9 mouse cellular contexts compared by ENCODE assay signal in the genomic region with DNA sequence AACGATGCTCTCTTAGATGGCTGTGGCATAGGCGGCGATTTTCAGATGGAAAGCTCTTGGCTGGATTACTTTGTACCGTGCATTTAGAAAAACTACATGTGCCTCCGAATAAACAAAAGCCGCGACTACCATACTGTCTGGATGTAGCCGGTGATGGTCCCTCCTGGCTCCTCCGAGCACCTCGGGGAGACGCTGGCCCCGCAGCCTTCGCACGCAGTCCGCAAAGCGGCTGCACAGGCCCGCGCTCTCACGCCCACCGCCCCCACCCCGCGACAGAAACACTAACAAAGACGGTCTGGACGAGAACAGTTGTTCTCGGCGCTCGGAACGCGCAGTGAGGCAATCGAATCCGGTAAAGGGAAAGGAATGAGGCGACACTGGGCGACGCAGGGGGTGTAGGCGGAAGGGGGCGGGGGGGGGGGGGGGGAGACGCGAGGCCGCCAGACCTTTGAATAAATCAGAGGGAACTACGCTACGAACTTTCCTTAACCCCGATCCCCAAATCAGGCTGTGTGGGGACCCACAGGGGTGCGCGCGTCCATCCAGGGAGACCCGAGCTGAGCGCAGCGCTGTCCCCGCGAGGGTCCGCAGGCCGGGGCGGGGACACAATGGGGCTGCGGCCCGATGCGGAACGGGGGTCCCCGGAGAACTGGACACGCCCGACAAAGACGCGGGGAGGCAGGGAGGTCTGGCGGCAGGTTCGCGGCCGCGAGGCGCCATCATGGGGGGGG. TPM values are rescaled to one million over a fixed set of nuclear protein-coding genes. Genes with fewer than 3 reads are reported as not detected.
A peak's percentile ranks its signal among the peaks of the same experiment; 100 is the strongest.
DNase-seq lines count a peak whose midpoint lies in the region; ATAC-seq lines count a peak whose summit lies in the region.
"Had no signal": no experiment of that assay in that cellular context is flagged by ENCODE, and none has a peak within 500 bp of the region (broad histone marks: within the 10 kb centered on the region; RNA-seq: fewer than 3 reads in every experiment).

No protein-coding gene starts in this region.

- under 1% methylated on average over 49 of the region's 68 CpGs for WGBS in embryonic facial prominence, embryonic 15.5 days
- 1% methylated on average over 49 of the region's 68 CpGs for whole genome bisulfite sequencing in limb, embryonic 11.5 days
- under 1% methylated on average over 64 of the region's 68 CpGs for WGBS in midbrain, embryonic 11.5 days
- WGBS in stomach, embryonic 15.5 days: under 1% methylated on average over 58 of the region's 68 CpGs

- peak overlapping the region; percentile 57 for H3K4me2 ChIP-seq in embryonic facial prominence, embryonic 15.5 days (replicated peaks)
- peak overlapping the region; percentile 73 for H3K4me2 ChIP-seq in limb, embryonic 11.5 days (ENCODE audit: low read depth, severe bottlenecking)
- peak overlapping the region; percentile 67 for H3K4me2 ChIP-seq in midbrain, embryonic 11.5 days
- peak overlapping the region; percentile 57 for H3K4me2 ChIP-seq in stomach, embryonic 15.5 days

- peak overlapping the region; percentile 95 for H3K27ac ChIP-seq in embryonic facial prominence, embryonic 15.5 days (replicated peaks)
- H3K27ac ChIP-seq in limb, embryonic 11.5 days (replicated peaks; ENCODE audit: low read depth, low read length): peak overlapping the region; percentile 92
- H3K27ac ChIP-seq in midbrain, embryonic 11.5 days (ENCODE audit: low read depth, low read length): peak overlapping the region; percentile 91
- H3K27ac ChIP-seq in stomach, embryonic 15.5 days: peak overlapping the region; percentile 96

- H3K36me3 ChIP-seq in embryonic facial prominence, embryonic 15.5 days: no peaks in the 10 kb centered on the region
- H3K36me3 ChIP-seq in limb, embryonic 11.5 days (ENCODE audit: control insufficient read depth, insufficient read depth, low read length): no peaks in the 10 kb centered on the region
- no peaks in the 10 kb centered on the region for H3K36me3 ChIP-seq in midbrain, embryonic 11.5 days (ENCODE audit: control insufficient read depth, insufficient read depth, low read length)
- H3K36me3 ChIP-seq in stomach, embryonic 15.5 days: no peaks in the 10 kb centered on the region

- no peak for ATAC-seq in cerebellum, adult (ENCODE audit: insufficient number of reproducible peaks, low FRiP score, low TSS enrichment)
- ATAC-seq in activated CD4-positive, CD25-positive, alpha-beta regulatory T cell, adult 4 months: peak; percentile 41
- ATAC-seq in embryonic facial prominence, embryonic 15.5 days (ENCODE audit: insufficient number of reproducible peaks, low FRiP score, low TSS enrichment, low read depth): peak; percentile 65
- peak; percentile 58 for ATAC-seq in limb, embryonic 11.5 days (ENCODE audit: insufficient number of reproducible peaks, low FRiP score, low TSS enrichment, low read depth)
- peak; percentile 73 for ATAC-seq in midbrain, embryonic 11.5 days (ENCODE audit: low FRiP score)
- peak; percentile 31 for ATAC-seq in stomach, embryonic 15.5 days (ENCODE audit: insufficient read depth, low FRiP score, low read depth)

- H3K9ac ChIP-seq in embryonic facial prominence, embryonic 15.5 days: peak overlapping the region; percentile 91
- H3K9ac ChIP-seq in limb, embryonic 11.5 days (ENCODE audit: low read length): peak overlapping the region; percentile 93
- peak overlapping the region; percentile 98 for H3K9ac ChIP-seq in midbrain, embryonic 11.5 days (ENCODE audit: low read length)
- H3K9ac ChIP-seq in stomach, embryonic 15.5 days: peak overlapping the region; percentile 80

- H3K4me3 ChIP-seq in embryonic facial prominence, embryonic 15.5 days (replicated peaks): peak overlapping the region; percentile 86
- H3K4me3 ChIP-seq in limb, embryonic 11.5 days (ENCODE audit: low read depth, low read length): peak overlapping the region; percentile 92
- peak overlapping the region; percentile 91 for H3K4me3 ChIP-seq in midbrain, embryonic 11.5 days (ENCODE audit: low read depth, low read length)
- peak overlapping the region; percentile 65 for H3K4me3 ChIP-seq in stomach, embryonic 15.5 days (replicated peaks)

- no peaks in the 10 kb centered on the region for H3K9me3 ChIP-seq in embryonic facial prominence, embryonic 15.5 days (replicated peaks)
- no peaks in the 10 kb centered on the region for H3K9me3 ChIP-seq in limb, embryonic 11.5 days (ENCODE audit: control insufficient read depth, low read length)
- no peaks in the 10 kb centered on the region for H3K9me3 ChIP-seq in midbrain, embryonic 11.5 days (ENCODE audit: control insufficient read depth, low read length)
- H3K9me3 ChIP-seq in stomach, embryonic 15.5 days: no peaks in the 10 kb centered on the region

- peak; percentile 25 to 51 for DNase-seq in cerebellum, adult 18-20 months
- peak; percentile 56 for DNase-seq in heart, postnatal 4 days
- peak; percentile 67 for DNase-seq in limb, embryonic 11.5 days (ENCODE audit: low spot score)
- peak; percentile 97 for DNase-seq in midbrain, embryonic 11.5 days (ENCODE audit: low spot score, missing footprints)

- H3K4me1 ChIP-seq in embryonic facial prominence, embryonic 15.5 days: peaks cover 38% of the 10 kb centered on the region
- peaks cover 10% of the 10 kb centered on the region for H3K4me1 ChIP-seq in limb, embryonic 11.5 days (ENCODE audit: control insufficient read depth, insufficient read depth, low read length)
- H3K4me1 ChIP-seq in midbrain, embryonic 11.5 days (ENCODE audit: control insufficient read depth, insufficient read depth, low read length): peaks cover 13% of the 10 kb centered on the region
- peaks cover 18% of the 10 kb centered on the region for H3K4me1 ChIP-seq in stomach, embryonic 15.5 days

- H3K27me3 ChIP-seq in embryonic facial prominence, embryonic 15.5 days: no peaks in the 10 kb centered on the region
- H3K27me3 ChIP-seq in limb, embryonic 11.5 days (ENCODE audit: control insufficient read depth, insufficient read depth, low read length): no peaks in the 10 kb centered on the region
- H3K27me3 ChIP-seq in midbrain, embryonic 11.5 days (ENCODE audit: control insufficient read depth, insufficient read depth, low read length): no peaks in the 10 kb centered on the region
- no peaks in the 10 kb centered on the region for H3K27me3 ChIP-seq in stomach, embryonic 15.5 days (replicated peaks)
- H3K27me3 ChIP-seq: CH12.LX had no signal

RNA-seq across cellular contexts. Expression of gene Smad1, which starts 0.9 kb away (rescaled TPM):
- 1 to 10 TPM; 4.7 to 5.4 TPM for polyA plus RNA-seq in activated CD4-positive, CD25-positive, alpha-beta regulatory T cell, adult 4 months (2017; shearing (Covaris generic))
- polyA plus RNA-seq in embryonic facial prominence, embryonic 15.5 days (2015; fragmentation: Nextera tagmentation; extraction: Ambion mirVana): 56.0 and 61.4 TPM in 2 replicates
- total RNA-seq in heart, postnatal 4 days (2021): 10 to 100 TPM; 34.6 to 36.7 TPM
- 50.4 and 53.3 TPM in 2 replicates for polyA plus RNA-seq in limb, embryonic 11.5 days (2014; fragmentation: Nextera tagmentation; extraction: Ambion mirVana)
- polyA plus RNA-seq in midbrain, embryonic 11.5 days (2014; fragmentation: Nextera tagmentation; extraction: Ambion mirVana): 55.5 and 63.1 TPM in 2 replicates
- 39.8 and 39.9 TPM in 2 replicates for polyA plus RNA-seq in stomach, embryonic 15.5 days (2015; fragmentation: Nextera tagmentation; extraction: Ambion mirVana)
- total RNA-seq: CH12.LX had no signal

Comparison
In these comparisons a context has a peak if more than half of its experiments do, and no peak if none do; other contexts are left out.
1. DNase-seq: peak in every context shown above with its lines; median percentile 97 in midbrain, embryonic 11.5 days; 67 in limb, embryonic 11.5 days; 56 in heart, postnatal 4 days; 38 in cerebellum, adult 18-20 months.